Comparison of ENCODE assay signal across 8 mouse cellular contexts in the genomic region with DNA sequence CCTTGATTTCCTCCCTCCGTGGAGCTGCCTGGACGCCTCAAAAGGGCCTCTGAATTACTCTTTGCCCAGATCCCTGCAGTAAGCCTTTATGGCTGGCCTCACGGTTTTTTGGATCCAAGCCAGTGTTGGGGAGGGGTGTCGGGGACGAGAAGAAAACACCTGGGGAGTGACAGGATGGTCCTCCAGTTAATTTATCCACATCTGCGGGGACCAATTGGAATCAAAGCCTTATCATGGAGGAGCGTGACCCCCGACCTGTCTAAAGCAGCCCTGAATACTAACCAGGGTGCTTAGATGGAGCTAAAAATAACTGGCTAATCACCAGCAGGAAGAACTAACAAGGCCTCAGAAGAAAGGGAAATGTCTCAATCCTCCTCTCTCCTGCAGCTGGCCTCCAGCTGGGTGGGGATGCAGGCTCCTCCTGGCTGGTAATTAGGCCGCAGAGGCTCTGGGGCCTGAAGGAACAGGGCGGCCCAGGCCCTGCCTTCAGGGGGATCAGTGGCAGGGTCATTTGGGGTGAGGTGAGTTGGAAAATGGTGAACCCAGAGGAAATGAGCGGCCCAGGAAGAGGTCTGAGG.
A peak's percentile ranks its signal among the peaks of the same experiment; 100 is the strongest.
DNase-seq lines count a peak whose midpoint lies in the region; ATAC-seq and TF ChIP-seq lines count a peak whose summit lies in the region.

No protein-coding gene starts in this region.

- no peak for ATAC-seq in neural tube, embryonic 15.5 days (ENCODE audit: low FRiP score)
- ATAC-seq in hindbrain, embryonic 14.5 days (ENCODE audit: low FRiP score): 0 out of 2 replicates have a peak, but pooled peaks have one; percentile 24

- 14% methylated on average over 11 of the region's 11 CpGs for WGBS in neural tube, embryonic 15.5 days
- 20% methylated on average over 11 of the region's 11 CpGs for WGBS in hindbrain, embryonic 14.5 days

- no peaks in the 10 kb centered on the region for H3K27me3 ChIP-seq in neural tube, embryonic 15.5 days (replicated peaks)
- H3K27me3 ChIP-seq in hindbrain, embryonic 14.5 days (ENCODE audit: control insufficient read depth, insufficient read depth, low read length): no peaks in the 10 kb centered on the region

- H3K27ac ChIP-seq in neural tube, embryonic 15.5 days (replicated peaks): no peak overlapping the region
- peak overlapping the region; percentile 70 for H3K27ac ChIP-seq in gastrocnemius, adult 2 months
- 0 out of 2 replicates have a peak overlapping the region, but pooled peaks have one; percentile 18 for H3K27ac ChIP-seq in hindbrain, embryonic 14.5 days

- DNase-seq in neural tube, embryonic 10.5 days (ENCODE audit: extremely low spot score, low spot score): peak; percentile 36
- DNase-seq in gastrocnemius, adult 2 months: peak; percentile 65
- no peak for DNase-seq in hindbrain, embryonic 14.5 days (ENCODE audit: low spot score)
- peak; percentile 18 for DNase-seq in lung, postnatal 36 days
- peak; percentile 64 for DNase-seq in testis, postnatal 10 days (ENCODE audit: low spot score)
- no peak for DNase-seq in left cerebral cortex, adult 9 months (ENCODE audit: low spot score in 2 of 2)
- DNase-seq in thymus, postnatal 10 days (ENCODE audit: low spot score in 2 of 2): no peak

- H3K4me2 ChIP-seq in neural tube, embryonic 15.5 days: no peak overlapping the region
- no peak overlapping the region for H3K4me2 ChIP-seq in hindbrain, embryonic 14.5 days (replicated peaks)

- no peaks in the 10 kb centered on the region for H3K9me3 ChIP-seq in neural tube, embryonic 15.5 days (replicated peaks)
- H3K9me3 ChIP-seq in hindbrain, embryonic 14.5 days (ENCODE audit: control insufficient read depth, low read length): no peaks in the 10 kb centered on the region

- no peak for TF ChIP-seq CTCF in gastrocnemius, adult 2 months (IDR thresholded peaks at IDR 0.05)

- H3K4me1 ChIP-seq in neural tube, embryonic 15.5 days: peaks cover 34% of the 10 kb centered on the region
- peaks cover 20% of the 10 kb centered on the region for H3K4me1 ChIP-seq in hindbrain, embryonic 14.5 days (replicated peaks; ENCODE audit: control insufficient read depth, insufficient read depth, low read length)

- H3K4me3 ChIP-seq in neural tube, embryonic 15.5 days (replicated peaks): no peak overlapping the region
- H3K4me3 ChIP-seq in gastrocnemius, adult 2 months: no peak overlapping the region
- H3K4me3 ChIP-seq in hindbrain, embryonic 14.5 days (replicated peaks; ENCODE audit: low read length): no peak overlapping the region

- no peaks in the 10 kb centered on the region for H3K36me3 ChIP-seq in neural tube, embryonic 15.5 days
- no peaks in the 10 kb centered on the region for H3K36me3 ChIP-seq in hindbrain, embryonic 14.5 days (replicated peaks; ENCODE audit: control insufficient read depth, insufficient read depth)

- H3K9ac ChIP-seq in neural tube, embryonic 15.5 days (replicated peaks): no peak overlapping the region
- no peak overlapping the region for H3K9ac ChIP-seq in hindbrain, embryonic 14.5 days

- intact Hi-C loops in gastrocnemius, adult 2 months (cut with DNase I): no loop called here

Comparison
In these comparisons a context has a peak if more than half of its experiments do, and no peak if none do; other contexts are left out.
1. DNase-seq: peak in neural tube, embryonic 10.5 days (single experiment), gastrocnemius, adult 2 months (single experiment), lung, postnatal 36 days (single experiment) and testis, postnatal 10 days (single experiment); none in hindbrain, embryonic 14.5 days (single experiment), left cerebral cortex, adult 9 months (0 of 2) and thymus, postnatal 10 days (0 of 2).